Mouse (Mus musculus): Measurements from ENCODE around the gene Cntrob. TPM values are rescaled to one million over a fixed set of nuclear protein-coding genes. Genes with fewer than 3 reads are reported as not detected.
A peak's percentile ranks its signal among the peaks of the same experiment; 100 is the strongest.

The Cntrob gene
- polyA plus RNA-seq, 1 experiment from 2014 or later, result 10.3 TPM

GRCm38 (mm10) chr11:69368356-69369214 lies 45.0 kb upstream of the Cntrob start:
- Histone ChIP-seq H3K27me3 (ENCODE audit: control insufficient read depth, insufficient read depth, low read length) (no peaks in the 10 kb centered on the region), H3K4me3 (ENCODE audit: low read depth, low read length) (peak overlapping the region; percentile 85), H3K4me2 (ENCODE audit: low read depth, low read length) (peak overlapping the region; percentile 98), H3K27ac (ENCODE audit: low read depth, low read length) (peak overlapping the region; percentile 100), H3K9ac (replicated peaks; ENCODE audit: low read depth, low read length) (peak overlapping the region; percentile 100), H3K36me3 (ENCODE audit: control insufficient read depth, insufficient read depth, low read length) (0 out of 2 replicates have a peak, but pooled peaks cover 3% of the 10 kb centered on the region), H3K4me1 (ENCODE audit: control insufficient read depth, insufficient read depth, low read length) (peaks cover 57% of the 10 kb centered on the region), H3K9me3 (ENCODE audit: control insufficient read depth, low read length) (no peaks in the 10 kb centered on the region)
- under 1% methylated on average over 63 of the region's 106 CpGs for WGBS
- ATAC-seq (ENCODE audit: low read depth), result no peak

DNA sequence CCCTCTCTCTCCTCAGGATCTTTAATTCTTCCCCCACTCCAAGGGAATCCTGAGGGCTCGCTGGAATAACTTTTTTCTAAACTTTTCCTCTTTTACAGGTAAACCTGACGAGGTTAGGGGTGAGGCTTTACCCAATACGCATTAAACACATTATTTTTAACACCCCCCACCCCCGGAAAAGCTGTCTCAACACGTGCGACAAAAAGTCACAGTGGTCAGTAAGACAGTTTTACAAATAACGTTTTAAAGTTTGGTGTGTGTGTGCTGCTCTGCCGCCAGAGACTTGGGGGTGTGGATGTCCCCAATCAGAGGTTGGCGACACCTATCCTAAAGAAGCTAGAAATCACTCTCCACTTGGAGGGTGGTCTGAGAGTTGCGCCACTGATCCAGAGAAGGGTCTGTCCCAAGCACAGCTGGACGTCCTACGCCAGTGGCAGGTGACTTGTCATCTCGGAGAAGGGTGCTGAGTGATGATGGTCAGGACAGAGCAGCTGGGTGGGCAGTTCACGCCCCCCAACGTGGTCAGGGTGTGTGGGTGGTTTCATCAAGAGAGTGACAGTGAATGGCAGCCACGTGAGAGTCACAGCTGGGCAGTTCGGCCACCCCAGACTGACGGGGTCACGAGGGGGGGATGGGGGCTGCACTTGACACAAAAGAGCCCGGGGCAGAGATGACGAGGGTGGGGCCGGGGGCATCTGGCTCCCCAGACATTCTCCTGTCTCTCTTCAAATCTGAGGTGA lies 44.2 kb upstream of the Cntrob start:
- Histone ChIP-seq H3K4me2 (ENCODE audit: low read depth, low read length) (peak overlapping the region; percentile 98), H3K27me3 (ENCODE audit: control insufficient read depth, insufficient read depth, low read length) (no peaks in the 10 kb centered on the region), H3K4me3 (ENCODE audit: low read depth, low read length) (peak overlapping the region; percentile 85), H3K27ac (ENCODE audit: low read depth, low read length) (peak overlapping the region; percentile 100), H3K36me3 (ENCODE audit: control insufficient read depth, insufficient read depth, low read length) (peaks cover 8% of the 10 kb centered on the region; the same call in 1 of the 2 replicates), H3K9me3 (ENCODE audit: control insufficient read depth, low read length) (no peaks in the 10 kb centered on the region), H3K9ac (replicated peaks; ENCODE audit: low read depth, low read length) (peak overlapping the region; percentile 100), H3K4me1 (ENCODE audit: control insufficient read depth, insufficient read depth, low read length) (peaks cover 56% of the 10 kb centered on the region)
- under 1% methylated on average over 22 of the region's 22 CpGs for whole genome bisulfite sequencing
- no peak for ATAC-seq (ENCODE audit: low read depth)

GRCm38 (mm10) chr11:69366855-69367615 lies 43.5 kb upstream of the Cntrob start:
- Histone ChIP-seq H3K9ac (replicated peaks; ENCODE audit: low read depth, low read length) (peak overlapping the region; percentile 100), H3K36me3 (ENCODE audit: control insufficient read depth, insufficient read depth, low read length) (peaks cover 14% of the 10 kb centered on the region), H3K4me3 (ENCODE audit: low read depth, low read length) (peak overlapping the region; percentile 85), H3K4me2 (ENCODE audit: low read depth, low read length) (peak overlapping the region; percentile 98), H3K27ac (ENCODE audit: low read depth, low read length) (peak overlapping the region; percentile 100), H3K27me3 (ENCODE audit: control insufficient read depth, insufficient read depth, low read length) (no peaks in the 10 kb centered on the region), H3K9me3 (ENCODE audit: control insufficient read depth, low read length) (no peaks in the 10 kb centered on the region), H3K4me1 (ENCODE audit: control insufficient read depth, insufficient read depth, low read length) (peaks cover 51% of the 10 kb centered on the region)
- under 1% methylated on average over 22 of the region's 22 CpGs for WGBS
- no peak for ATAC-seq (ENCODE audit: low read depth)

- Histone ChIP-seq H3K4me2 (ENCODE audit: low read depth, low read length) (peak overlapping the region; percentile 98), H3K9me3 (ENCODE audit: control insufficient read depth, low read length) (no peaks in the 10 kb centered on the region), H3K4me3 (ENCODE audit: low read depth, low read length) (peak overlapping the region; percentile 85), H3K27me3 (ENCODE audit: control insufficient read depth, insufficient read depth, low read length) (no peaks in the 10 kb centered on the region), H3K36me3 (ENCODE audit: control insufficient read depth, insufficient read depth, low read length) (peaks cover 21% of the 10 kb centered on the region), H3K27ac (ENCODE audit: low read depth, low read length) (peak overlapping the region; percentile 100), H3K9ac (replicated peaks; ENCODE audit: low read depth, low read length) (peak overlapping the region; percentile 100), H3K4me1 (ENCODE audit: control insufficient read depth, insufficient read depth, low read length) (peaks cover 44% of the 10 kb centered on the region)
- under 1% methylated on average over 26 of the region's 26 CpGs for WGBS
- peak; percentile 88 for ATAC-seq (ENCODE audit: low read depth)
Measured at GRCm38 (mm10) chr11:69366157-69366854, 42.7 kb upstream of the Cntrob start.

DNA sequence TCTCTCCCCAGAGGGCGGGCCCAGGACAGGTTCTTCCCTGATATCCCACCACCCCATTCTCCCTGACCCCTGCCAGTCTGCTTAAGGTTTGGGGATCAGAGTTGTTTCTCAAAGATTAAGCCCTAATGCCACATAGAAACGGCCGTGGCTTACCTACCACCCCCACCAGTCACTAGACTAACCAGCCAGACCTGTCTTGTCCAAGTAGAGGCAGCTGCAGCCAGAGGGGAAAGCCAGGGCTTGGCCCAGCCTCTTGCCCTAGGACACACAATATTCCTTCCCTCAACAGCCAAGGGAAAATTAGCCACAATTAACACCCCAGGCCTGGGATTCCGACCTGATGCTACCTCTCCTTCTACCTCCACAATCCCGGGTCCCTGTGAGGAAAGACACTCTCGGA lies 42.1 kb upstream of the Cntrob start:
- 23% methylated on average over 6 of the region's 6 CpGs for WGBS
- ATAC-seq (ENCODE audit: low read depth), result no peak
- peaks cover 39% of the 10 kb centered on the region for H3K4me1 ChIP-seq (ENCODE audit: control insufficient read depth, insufficient read depth, low read length)

GRCm38 (mm10) chr11:69364910-69365309 lies 41.3 kb upstream of the Cntrob start:
- Histone ChIP-seq H3K27ac (ENCODE audit: low read depth, low read length) (peak overlapping the region; percentile 100), H3K4me1 (ENCODE audit: control insufficient read depth, insufficient read depth, low read length) (peaks cover 35% of the 10 kb centered on the region), H3K9me3 (ENCODE audit: control insufficient read depth, low read length) (no peaks in the 10 kb centered on the region), H3K36me3 (ENCODE audit: control insufficient read depth, insufficient read depth, low read length) (peaks cover 35% of the 10 kb centered on the region), H3K9ac (replicated peaks; ENCODE audit: low read depth, low read length) (peak overlapping the region; percentile 63; the same call in 1 of the 2 replicates), H3K27me3 (ENCODE audit: control insufficient read depth, insufficient read depth, low read length) (no peaks in the 10 kb centered on the region), H3K4me2 (ENCODE audit: low read depth, low read length) (peak overlapping the region; percentile 98; the same call in 1 of the 2 replicates), H3K4me3 (ENCODE audit: low read depth, low read length) (peak overlapping the region; percentile 85; the same call in 1 of the 2 replicates)
- 0% methylated on average over 6 of the region's 6 CpGs for WGBS
- ATAC-seq (ENCODE audit: low read depth), result peak; percentile 47; the same call in 1 of the 2 replicates

More for the DNA sequence above, 42.1 kb upstream of the Cntrob start:
- peak overlapping the region; percentile 100 for H3K27ac ChIP-seq (ENCODE audit: low read depth, low read length)
- peak overlapping the region; percentile 85 for H3K4me3 ChIP-seq (ENCODE audit: low read depth, low read length)
- H3K9me3 ChIP-seq (ENCODE audit: control insufficient read depth, low read length), result no peaks in the 10 kb centered on the region
- peak overlapping the region; percentile 63 for H3K9ac ChIP-seq (replicated peaks; ENCODE audit: low read depth, low read length)
- no peaks in the 10 kb centered on the region for H3K27me3 ChIP-seq (ENCODE audit: control insufficient read depth, insufficient read depth, low read length)
- peak overlapping the region; percentile 98 for H3K4me2 ChIP-seq (ENCODE audit: low read depth, low read length)
- peaks cover 27% of the 10 kb centered on the region for H3K36me3 ChIP-seq (ENCODE audit: control insufficient read depth, insufficient read depth, low read length)

DNA sequence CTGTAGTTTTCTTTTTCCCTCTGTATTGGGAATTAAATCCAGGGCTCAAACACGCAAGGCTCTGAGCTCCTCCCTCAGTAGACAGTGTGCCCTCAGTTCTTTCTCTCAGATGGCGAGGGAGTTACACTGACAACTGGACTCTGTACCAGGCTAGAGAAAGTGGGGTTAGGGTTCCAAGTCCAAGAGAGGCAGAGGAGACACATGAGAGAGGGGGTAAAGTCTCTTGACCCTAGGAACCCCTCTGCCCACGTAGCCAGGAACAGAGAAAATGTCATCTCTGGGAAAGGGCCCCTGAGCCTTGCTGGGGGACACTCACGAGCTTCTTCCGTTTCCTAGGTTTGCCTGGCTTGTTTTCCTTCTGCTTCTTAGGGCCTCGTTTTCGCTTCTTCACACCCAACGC lies 40.8 kb upstream of the Cntrob start:
- Histone ChIP-seq H3K9me3 (ENCODE audit: control insufficient read depth, low read length) (no peaks in the 10 kb centered on the region), H3K4me3 (ENCODE audit: low read depth, low read length) (no peak overlapping the region), H3K9ac (replicated peaks; ENCODE audit: low read depth, low read length) (no peak overlapping the region), H3K4me1 (ENCODE audit: control insufficient read depth, insufficient read depth, low read length) (peaks cover 31% of the 10 kb centered on the region), H3K27ac (ENCODE audit: low read depth, low read length) (peak overlapping the region; percentile 100), H3K4me2 (ENCODE audit: low read depth, low read length) (peak overlapping the region; percentile 98; the same call in 1 of the 2 replicates), H3K36me3 (ENCODE audit: control insufficient read depth, insufficient read depth, low read length) (peaks cover 40% of the 10 kb centered on the region), H3K27me3 (ENCODE audit: control insufficient read depth, insufficient read depth, low read length) (no peaks in the 10 kb centered on the region)
- 49% methylated on average over 8 of the region's 8 CpGs for WGBS
- no peak for ATAC-seq (ENCODE audit: low read depth)

DNA sequence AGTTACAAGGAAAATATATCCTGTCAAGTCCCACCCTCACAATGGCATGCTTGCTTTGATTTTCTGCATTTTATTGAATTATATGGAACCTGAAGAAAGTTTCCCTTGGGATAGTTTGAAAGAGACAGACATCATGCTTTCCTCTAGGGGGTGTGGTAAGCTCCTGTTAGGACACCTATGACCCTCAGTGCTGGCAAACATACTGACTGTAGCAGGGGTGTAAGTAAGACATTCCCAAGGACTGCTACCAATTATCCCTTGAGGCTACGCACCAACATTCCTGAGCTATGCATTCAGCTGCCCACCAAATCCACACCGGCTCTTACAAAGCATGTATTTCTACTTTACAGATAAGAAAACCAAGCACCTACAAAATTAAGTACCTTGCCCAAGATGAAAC lies 38.9 kb upstream of the Cntrob start:
- H3K4me1 ChIP-seq (ENCODE audit: control insufficient read depth, insufficient read depth, low read length), result peaks cover 26% of the 10 kb centered on the region
- H3K27me3 ChIP-seq (ENCODE audit: control insufficient read depth, insufficient read depth, low read length), result no peaks in the 10 kb centered on the region
- H3K36me3 ChIP-seq (ENCODE audit: control insufficient read depth, insufficient read depth, low read length), result peaks cover 59% of the 10 kb centered on the region
- H3K9me3 ChIP-seq (ENCODE audit: control insufficient read depth, low read length), result no peaks in the 10 kb centered on the region
- no peak overlapping the region for H3K27ac ChIP-seq (ENCODE audit: low read depth, low read length)
- ATAC-seq (ENCODE audit: low read depth), result no peak
- no peak overlapping the region for H3K9ac ChIP-seq (replicated peaks; ENCODE audit: low read depth, low read length)
- no peak overlapping the region for H3K4me3 ChIP-seq (ENCODE audit: low read depth, low read length)
- WGBS, result 94% methylated on average over 2 of the region's 2 CpGs
- no peak overlapping the region for H3K4me2 ChIP-seq (ENCODE audit: low read depth, low read length)

Measured in neural tube, embryonic 14.5 days (tissue).